In the genomic region with DNA sequence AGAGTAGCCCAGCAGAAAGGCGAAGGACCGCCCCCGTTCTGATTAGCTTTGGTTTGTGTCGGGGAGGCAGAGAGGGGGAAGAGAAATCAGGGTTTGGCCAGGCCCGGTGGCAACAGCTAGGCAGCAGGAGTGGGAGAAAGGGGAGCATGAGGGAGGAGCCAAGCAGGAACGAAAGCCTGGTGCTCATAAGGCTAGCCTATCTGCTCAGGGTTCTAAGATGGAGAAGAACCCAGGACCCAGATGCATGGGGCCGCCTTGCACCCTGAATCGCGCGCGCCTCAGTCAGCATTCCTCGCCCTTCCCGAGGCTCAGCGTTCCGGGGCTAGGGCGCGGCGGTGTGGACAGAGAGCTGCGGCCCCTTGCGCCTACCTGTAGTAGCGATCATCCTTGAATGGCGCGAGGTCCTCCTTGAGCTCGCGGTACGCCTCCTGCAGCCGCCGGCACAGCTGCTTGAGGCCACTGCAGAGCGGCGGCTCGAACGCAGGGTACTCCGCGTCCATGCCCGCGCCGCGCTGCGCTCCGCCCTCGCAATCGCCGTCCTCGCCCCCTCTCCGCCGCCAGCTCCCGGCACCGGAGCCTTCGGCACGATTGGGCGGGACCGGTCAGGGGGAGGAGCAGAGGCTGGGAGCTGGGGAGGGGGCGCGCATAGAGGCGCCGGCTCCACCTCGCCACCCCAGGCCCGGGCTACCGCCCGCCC, we compare ENCODE assay signal across 7 mouse cellular contexts. TPM values are rescaled to one million over a fixed set of nuclear protein-coding genes. Genes with fewer than 3 reads are reported as not detected.
A peak's percentile ranks its signal among the peaks of the same experiment; 100 is the strongest.
DNase-seq lines count a peak whose midpoint lies in the region; ATAC-seq and TF ChIP-seq lines count a peak whose summit lies in the region.
"Not testable (repeated sequence)": the region's sequence is repeated elsewhere in the genome, so short reads cannot be mapped to it uniquely, and the experiment has no call there.

No protein-coding gene starts in this region.

- TF ChIP-seq CTCF in layer of hippocampus, adult 2 months (conservative IDR thresholded peaks at IDR 0.05): not testable (repeated sequence)

- peak; percentile 42; the same call in 1 of the 2 replicates for ATAC-seq in forebrain, embryonic 11.5 days (replicated peaks; ENCODE audit: low FRiP score)
- ATAC-seq in frontal cortex, adult (ENCODE audit: low TSS enrichment): peak; percentile 74
- peak; percentile 84 for ATAC-seq in hindbrain, embryonic 16.5 days
- ATAC-seq in midbrain, embryonic 11.5 days (ENCODE audit: low FRiP score): peak; percentile 25
- ATAC-seq in neural tube, embryonic 12.5 days (ENCODE audit: low FRiP score, low read depth): peak; percentile 22

- not testable (repeated sequence) for H3K9ac ChIP-seq in forebrain, embryonic 11.5 days (ENCODE audit: low read length); midbrain, embryonic 11.5 days (ENCODE audit: low read length); neural tube, embryonic 12.5 days
- peak overlapping the region; percentile 47; the same call in 1 of the 2 replicates for H3K9ac ChIP-seq in hindbrain, embryonic 16.5 days (ENCODE audit: low read depth, low read length)

- 0% methylated on average over 4 of the region's 60 CpGs for WGBS in forebrain, embryonic 11.5 days
- WGBS in hindbrain, embryonic 16.5 days: 0% methylated on average over 4 of the region's 60 CpGs
- WGBS in midbrain, embryonic 11.5 days: 3% methylated on average over 7 of the region's 60 CpGs
- 1% methylated on average over 6 of the region's 60 CpGs for WGBS in neural tube, embryonic 12.5 days

- H3K4me1 ChIP-seq in forebrain, embryonic 11.5 days (replicated peaks; ENCODE audit: control insufficient read depth, insufficient read depth, low read length); hindbrain, embryonic 16.5 days (ENCODE audit: control insufficient read depth, insufficient read depth, low read depth, low read length); midbrain, embryonic 11.5 days (ENCODE audit: control insufficient read depth, insufficient read depth, low read length); neural tube, embryonic 12.5 days: not testable (repeated sequence)

- not testable (repeated sequence) for H3K4me3 ChIP-seq in forebrain, embryonic 11.5 days (ENCODE audit: low read depth, low read length); midbrain, embryonic 11.5 days (ENCODE audit: low read depth, low read length); neural tube, embryonic 12.5 days
- H3K4me3 ChIP-seq in hindbrain, embryonic 16.5 days (ENCODE audit: low read length): peak overlapping the region; percentile 35
- H3K4me3 ChIP-seq in layer of hippocampus, adult 2 months: peak overlapping the region; percentile 49

- DNase-seq in cerebellum, postnatal 25 days: peak; percentile 46 to 49
- DNase-seq in forebrain, embryonic 11.5 days (ENCODE audit: low spot score); layer of hippocampus, adult 2 months (ENCODE audit: low spot score in 2 of 2); midbrain, embryonic 11.5 days (ENCODE audit: low spot score, missing footprints): not testable (repeated sequence)

- H3K4me2 ChIP-seq in forebrain, embryonic 11.5 days (ENCODE audit: low read depth, low read length, severe bottlenecking); midbrain, embryonic 11.5 days: not testable (repeated sequence)
- peak overlapping the region; percentile 45 for H3K4me2 ChIP-seq in hindbrain, embryonic 16.5 days (ENCODE audit: low read length)
- peak overlapping the region; percentile 32; the same call in 1 of the 2 replicates for H3K4me2 ChIP-seq in neural tube, embryonic 12.5 days (replicated peaks)

- not testable (repeated sequence) for H3K9me3 ChIP-seq in forebrain, embryonic 11.5 days (ENCODE audit: control insufficient read depth, low read length); hindbrain, embryonic 16.5 days (ENCODE audit: control insufficient read depth, low read length); midbrain, embryonic 11.5 days (ENCODE audit: control insufficient read depth, low read length); neural tube, embryonic 12.5 days

- not testable (repeated sequence) for H3K27me3 ChIP-seq in forebrain, embryonic 11.5 days (ENCODE audit: control insufficient read depth, insufficient read depth, low read length); hindbrain, embryonic 16.5 days (replicated peaks; ENCODE audit: control insufficient read depth, insufficient read depth, low read length); midbrain, embryonic 11.5 days (ENCODE audit: control insufficient read depth, insufficient read depth, low read length); neural tube, embryonic 12.5 days (replicated peaks)

- not testable (repeated sequence) for H3K36me3 ChIP-seq in forebrain, embryonic 11.5 days (ENCODE audit: control insufficient read depth, insufficient read depth, low read length); hindbrain, embryonic 16.5 days (ENCODE audit: control insufficient read depth, insufficient read depth, low read length); midbrain, embryonic 11.5 days (ENCODE audit: control insufficient read depth, insufficient read depth, low read length); neural tube, embryonic 12.5 days

- not testable (repeated sequence) for H3K27ac ChIP-seq in forebrain, embryonic 11.5 days (ENCODE audit: low read depth, low read length); hindbrain, embryonic 16.5 days (ENCODE audit: low read depth, low read length); midbrain, embryonic 11.5 days (ENCODE audit: low read depth, low read length); neural tube, embryonic 12.5 days
- H3K27ac ChIP-seq in layer of hippocampus, adult 2 months: peak overlapping the region; percentile 77

RNA-seq across cellular contexts. Expression of a gene that starts 3.9 kb away (rescaled TPM):
- polyA plus RNA-seq in forebrain, embryonic 11.5 days (2014; fragmentation: Nextera tagmentation; extraction: Ambion mirVana): 28.7 and 29.1 TPM in 2 replicates
- 47.9 and 51.4 TPM in 2 replicates for polyA plus RNA-seq in hindbrain, embryonic 16.5 days (2015; fragmentation: Nextera tagmentation; extraction: Ambion mirVana)
- 10 to 100 TPM in 1 of 2 experiments, 1 to 10 TPM in 1; 9.4 to 10.3 TPM for total RNA-seq in layer of hippocampus, adult 2 months (2021)
- polyA plus RNA-seq in midbrain, embryonic 11.5 days (2014; fragmentation: Nextera tagmentation; extraction: Ambion mirVana): 32.0 and 32.1 TPM in 2 replicates
- 39.4 and 42.6 TPM in 2 replicates for polyA plus RNA-seq in neural tube, embryonic 12.5 days (2016; fragmentation: Nextera tagmentation; extraction: Ambion mirVana)

Comparison
In these comparisons a context has a peak if more than half of its experiments do, and no peak if none do; other contexts are left out.
1. ATAC-seq: peak in every context shown above with its lines; median percentile 84 in hindbrain, embryonic 16.5 days; 74 in frontal cortex, adult; 42 in forebrain, embryonic 11.5 days; 25 in midbrain, embryonic 11.5 days; 22 in neural tube, embryonic 12.5 days.